Mouse (Mus musculus) limb, embryonic 15.5 days (tissue): Measurements from ENCODE around the gene Olfr138. TPM values are rescaled to one million over a fixed set of nuclear protein-coding genes. Genes with fewer than 3 reads are reported as not detected.

ENCODE experiments used
- ATAC-seq: fragments of 200-750 bp; cut with Nextera tagmentation; 2 replicates; pipeline ENCODE4 v1.8.0; 2017; ENCODE audit warnings: low read depth, moderate TSS enrichment; ENCODE audit not compliant: insufficient number of reproducible peaks, low FRiP score, low TSS enrichment
- H3K27ac ChIP-seq: fragments of 300-500 bp; sonication (generic); 2 replicates; pipeline ENCODE4 v1.5.1; 2015; ENCODE audit warnings: moderate library complexity, mild to moderate bottlenecking, inconsistent platforms
- H3K27me3 ChIP-seq: fragments of 300-500 bp; sonication (generic); 2 replicates; pipeline ENCODE4 v1.6.1; 2015; ENCODE audit warnings: inconsistent platforms
- H3K36me3 ChIP-seq: fragments of 300-500 bp; sonication (generic); 2 replicates; pipeline ENCODE4 v1.6.1; 2015; ENCODE audit warnings: inconsistent platforms
- H3K4me1 ChIP-seq: fragments of 300-500 bp; sonication (generic); 2 replicates; pipeline ENCODE4 v1.6.1; 2015; ENCODE audit warnings: inconsistent platforms
- H3K4me2 ChIP-seq: fragments of 300-500 bp; sonication (generic); 2 replicates; pipeline ENCODE4 v1.6.1; 2015; ENCODE audit warnings: mild to moderate bottlenecking, inconsistent platforms
- H3K4me3 ChIP-seq: fragments of 300-500 bp; sonication (generic); 2 replicates; pipeline ENCODE4 v1.5.1; 2015; ENCODE audit warnings: mild to moderate bottlenecking, inconsistent platforms
- H3K9ac ChIP-seq: fragments of 300-500 bp; sonication (generic); 2 replicates; pipeline ENCODE4 v1.6.1; 2015; ENCODE audit warnings: inconsistent platforms
- H3K9me3 ChIP-seq: fragments of 300-500 bp; sonication (generic); 2 replicates; pipeline ENCODE4 v1.6.1; 2016; ENCODE audit warnings: inconsistent platforms
- WGBS: fragments of 180-500 bp; shearing (Covaris S2); methylation state at CpG from one replicate; pipeline ENCODE4 v1.1.7; 2015; 5-methylcytosine and 5-hydroxymethylcytosine counted together
- polyA plus RNA-seq: library from polyadenylated mRNA; unstranded; fragments of >200 nt; fragmentation: Nextera tagmentation; extraction: Ambion mirVana; gene quantifications from 2 replicates; pipeline ENCODE4 v1.2.1, GENCODE M21; 2015

Gene Olfr138
- not detected in 2 replicates for polyA plus RNA-seq

- H3K27ac ChIP-seq = no peak within 1 kb of the TSS
- no peak within 1 kb of the TSS for H3K4me2 ChIP-seq
- no peak within 1 kb of the TSS for H3K4me3 ChIP-seq
- H3K9ac ChIP-seq = no peak within 1 kb of the TSS
- no peaks in the 10 kb centered on the region for H3K27me3 ChIP-seq
- H3K9me3 ChIP-seq = peaks cover 4% of the 10 kb centered on the region; the same call in 1 of the 2 replicates
- H3K36me3 ChIP-seq = no peaks in the 10 kb centered on the region
- WGBS = 59% methylated on average over 1 of the region's 1 CpGs
- H3K4me1 ChIP-seq = no peaks in the 10 kb centered on the region
- ATAC-seq = no peak
Observed at GRCm38 (mm10) chr17:38260735-38261134, at the start of gene Olfr138. Gene Olfr138 (plus strand): TSS chr17:38261035.

GRCm38 (mm10) chr17:38307470-38307869 is 46.6 kb downstream of the Olfr138 start, which contains the start of gene Olfr137:
Gene Olfr137 (minus strand): TSS chr17:38307570.
- no peaks in the 10 kb centered on the region for H3K9me3 ChIP-seq
- H3K9ac ChIP-seq = no peak within 1 kb of the TSS
- no peak within 1 kb of the TSS for H3K4me2 ChIP-seq
- no peaks in the 10 kb centered on the region for H3K27me3 ChIP-seq
- H3K36me3 ChIP-seq = no peaks in the 10 kb centered on the region
- no peak for ATAC-seq
- H3K4me3 ChIP-seq = no peak within 1 kb of the TSS
- no peak within 1 kb of the TSS for H3K27ac ChIP-seq
- no peaks in the 10 kb centered on the region for H3K4me1 ChIP-seq

Other genes with a start within 250 kb of the Olfr138 start
- not detected in 2 replicates for gene Olfr129, start 201.0 kb upstream of the Olfr138 start, polyA plus RNA-seq
- gene Olfr130, start 197.1 kb upstream of the Olfr138 start, polyA plus RNA-seq = not detected in 2 replicates
- gene Olfr131, start 172.3 kb upstream of the Olfr138 start, polyA plus RNA-seq = not detected in 2 replicates
- gene Olfr132, start 126.5 kb upstream of the Olfr138 start, polyA plus RNA-seq = not detected in 2 replicates
- not detected in 2 replicates for gene Olfr133, start 115.8 kb upstream of the Olfr138 start, polyA plus RNA-seq
- not detected in 2 replicates for gene Olfr134, start 89.6 kb upstream of the Olfr138 start, polyA plus RNA-seq
- gene Olfr135, start 56.7 kb upstream of the Olfr138 start, polyA plus RNA-seq = not detected in 2 replicates
- gene Olfr137, start 46.5 kb downstream of the Olfr138 start, polyA plus RNA-seq = not detected in 2 replicates
- gene Olfr136, start 68.8 kb downstream of the Olfr138 start, polyA plus RNA-seq = not detected in 2 replicates
- gene Esp36, start 159.2 kb downstream of the Olfr138 start, polyA plus RNA-seq = not detected in 2 replicates